Mouse (Mus musculus): ENCODE measurements around the gene Mrpl52. TPM values are rescaled to one million over a fixed set of nuclear protein-coding genes. Genes with fewer than 3 reads are reported as not detected.

The Mrpl52 gene
- polyA plus RNA-seq, 1 experiment from 2014 or later: 202 TPM

GRCm38 (mm10) chr14:54417623-54418081, 9.1 kb upstream of the Mrpl52 start, which contains the start of gene Slc7a7:
Gene Slc7a7 (minus strand): TSS chr14:54417780.
- 10% methylated on average over 19 of the region's 19 CpGs for WGBS
- Histone ChIP-seq H3K27me3 (ENCODE audit: insufficient read depth, low read length) (no peaks in the 10 kb centered on the region), H3K9me3 (ENCODE audit: low read length) (no peaks in the 10 kb centered on the region), H3K9ac (replicated peaks; ENCODE audit: low read length) (peak within 1 kb of the TSS; percentile 51; the same call in 1 of the 2 replicates), H3K36me3 (ENCODE audit: insufficient read depth, low read length) (no peaks in the 10 kb centered on the region), H3K4me3 (ENCODE audit: low read length) (peak within 1 kb of the TSS; percentile 20), H3K4me2 (replicated peaks; ENCODE audit: low read depth, low read length) (peak within 1 kb of the TSS; percentile 36), H3K27ac (ENCODE audit: low read length) (no peak within 1 kb of the TSS), H3K4me1 (ENCODE audit: insufficient read depth, low read length) (peaks cover 27% of the 10 kb centered on the region)
- peak; percentile 43 for ATAC-seq (ENCODE audit: low FRiP score, low TSS enrichment)

- no peaks in the 10 kb centered on the region for H3K36me3 ChIP-seq (ENCODE audit: insufficient read depth, low read length)
- no peaks in the 10 kb centered on the region for H3K9me3 ChIP-seq (ENCODE audit: low read length)
- H3K27ac ChIP-seq (ENCODE audit: low read length): no peak overlapping the region
- H3K4me1 ChIP-seq (ENCODE audit: insufficient read depth, low read length): peaks cover 12% of the 10 kb centered on the region; the same call in 1 of the 2 replicates
- no peak overlapping the region for H3K4me3 ChIP-seq (ENCODE audit: low read length)
- no peak for ATAC-seq (ENCODE audit: low FRiP score, low TSS enrichment)
- no peak overlapping the region for H3K4me2 ChIP-seq (replicated peaks; ENCODE audit: low read depth, low read length)
- H3K27me3 ChIP-seq (ENCODE audit: insufficient read depth, low read length): no peaks in the 10 kb centered on the region
- H3K9ac ChIP-seq (replicated peaks; ENCODE audit: low read length): no peak overlapping the region
- WGBS: 85% methylated on average over 2 of the region's 2 CpGs
Measured at GRCm38 (mm10) chr14:54421014-54421413, 5.7 kb upstream of the Mrpl52 start.

GRCm38 (mm10) chr14:54423406-54423805, 3.3 kb upstream of the Mrpl52 start:
- H3K9me3 ChIP-seq (ENCODE audit: low read length): no peaks in the 10 kb centered on the region
- no peak overlapping the region for H3K4me3 ChIP-seq (ENCODE audit: low read length)
- no peak for ATAC-seq (ENCODE audit: low FRiP score, low TSS enrichment)
- H3K9ac ChIP-seq (replicated peaks; ENCODE audit: low read length): no peak overlapping the region
- H3K27me3 ChIP-seq (ENCODE audit: insufficient read depth, low read length): no peaks in the 10 kb centered on the region
- no peak overlapping the region for H3K4me2 ChIP-seq (replicated peaks; ENCODE audit: low read depth, low read length)
- no peak overlapping the region for H3K27ac ChIP-seq (ENCODE audit: low read length)
- WGBS: 63% methylated on average over 5 of the region's 5 CpGs
- no peaks in the 10 kb centered on the region for H3K36me3 ChIP-seq (ENCODE audit: insufficient read depth, low read length)
- H3K4me1 ChIP-seq (ENCODE audit: insufficient read depth, low read length): peaks cover 6% of the 10 kb centered on the region; the same call in 1 of the 2 replicates

- no peak overlapping the region for H3K4me3 ChIP-seq (ENCODE audit: low read length)
- no peak overlapping the region for H3K9ac ChIP-seq (replicated peaks; ENCODE audit: low read length)
- 0 out of 2 replicates have a peak, but pooled peaks cover 9% of the 10 kb centered on the region for H3K36me3 ChIP-seq (ENCODE audit: insufficient read depth, low read length)
- no peak overlapping the region for H3K4me2 ChIP-seq (replicated peaks; ENCODE audit: low read depth, low read length)
- no peaks in the 10 kb centered on the region for H3K27me3 ChIP-seq (ENCODE audit: insufficient read depth, low read length)
- ATAC-seq (ENCODE audit: low FRiP score, low TSS enrichment): no peak
- H3K27ac ChIP-seq (ENCODE audit: low read length): no peak overlapping the region
- no peaks in the 10 kb centered on the region for H3K9me3 ChIP-seq (ENCODE audit: low read length)
- peaks cover 12% of the 10 kb centered on the region for H3K4me1 ChIP-seq (ENCODE audit: insufficient read depth, low read length)
- 85% methylated on average over 1 of the region's 1 CpGs for WGBS
Measured at GRCm38 (mm10) chr14:54424634-54425033, 2.1 kb upstream of the Mrpl52 start.

DNA sequence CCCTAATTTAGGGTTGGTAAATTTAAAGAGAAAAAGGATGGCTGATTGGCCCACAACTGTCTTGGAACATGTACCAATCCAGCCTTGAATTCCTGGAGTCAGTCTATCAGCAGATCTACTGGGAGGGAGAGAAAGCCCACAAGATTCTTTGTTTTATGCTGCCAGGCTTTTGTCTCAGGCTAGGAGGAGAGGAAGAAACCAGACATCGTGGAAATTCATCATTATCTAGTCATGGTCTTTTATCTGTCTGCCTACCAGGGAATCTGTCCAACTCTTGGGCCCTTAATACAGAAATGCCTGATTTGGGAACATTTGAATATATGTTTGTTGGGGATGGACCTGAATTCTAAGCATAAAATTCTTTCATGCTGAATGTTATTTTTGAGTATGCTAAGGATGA, 1.2 kb upstream of the Mrpl52 start:
- H3K36me3 ChIP-seq (ENCODE audit: insufficient read depth, low read length): 0 out of 2 replicates have a peak, but pooled peaks cover 9% of the 10 kb centered on the region
- H3K27me3 ChIP-seq (ENCODE audit: insufficient read depth, low read length): no peaks in the 10 kb centered on the region
- no peak overlapping the region for H3K4me3 ChIP-seq (ENCODE audit: low read length)
- H3K9me3 ChIP-seq (ENCODE audit: low read length): no peaks in the 10 kb centered on the region
- H3K4me1 ChIP-seq (ENCODE audit: insufficient read depth, low read length): peaks cover 21% of the 10 kb centered on the region
- no peak for ATAC-seq (ENCODE audit: low FRiP score, low TSS enrichment)
- WGBS: 90% methylated on average over 1 of the region's 1 CpGs
- H3K27ac ChIP-seq (ENCODE audit: low read length): no peak overlapping the region
- peak overlapping the region; percentile 73; the same call in 1 of the 2 replicates for H3K4me2 ChIP-seq (replicated peaks; ENCODE audit: low read depth, low read length)
- H3K9ac ChIP-seq (replicated peaks; ENCODE audit: low read length): no peak overlapping the region

DNA sequence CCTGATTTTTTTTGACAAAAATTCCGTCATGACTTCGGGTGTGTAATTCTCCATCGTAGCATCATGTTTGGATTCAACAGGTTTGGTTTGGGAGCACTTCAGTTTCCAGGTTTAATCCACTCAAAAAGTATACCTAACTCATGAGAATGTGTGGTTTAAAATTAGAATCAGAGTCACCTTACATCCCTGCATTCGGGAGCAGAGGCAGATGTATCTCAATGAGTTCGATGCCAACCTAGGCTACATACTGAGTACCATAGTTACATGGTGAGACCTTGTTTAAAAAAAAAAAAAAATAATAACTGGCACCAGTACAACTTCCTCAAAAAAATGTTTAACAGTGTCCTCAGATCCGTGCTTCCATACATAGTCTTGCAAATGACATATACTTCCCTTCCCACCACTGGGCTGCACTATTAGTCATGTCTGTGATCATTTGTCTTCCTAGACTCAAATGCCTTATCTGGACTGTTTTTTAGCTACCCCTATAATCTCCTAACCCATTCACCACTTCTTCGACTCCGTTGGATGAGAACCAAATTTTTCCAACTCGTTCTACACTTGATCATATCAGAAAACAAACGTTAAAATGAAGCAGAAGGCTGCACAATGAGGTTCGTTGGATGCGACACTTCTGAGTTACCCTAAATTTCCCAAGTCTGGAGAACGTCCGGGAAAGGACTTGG, 563 bp upstream of the Mrpl52 start:
- no peaks in the 10 kb centered on the region for H3K9me3 ChIP-seq (ENCODE audit: low read length)
- peak overlapping the region; percentile 91 for H3K27ac ChIP-seq (ENCODE audit: low read length)
- WGBS: 33% methylated on average over 14 of the region's 14 CpGs
- H3K4me1 ChIP-seq (ENCODE audit: insufficient read depth, low read length): peaks cover 26% of the 10 kb centered on the region
- peak overlapping the region; percentile 91 for H3K9ac ChIP-seq (replicated peaks; ENCODE audit: low read length)
- peak overlapping the region; percentile 85 for H3K4me3 ChIP-seq (ENCODE audit: low read length)
- ATAC-seq (ENCODE audit: low FRiP score, low TSS enrichment): peak; percentile 36; the same call in 1 of the 2 replicates
- H3K36me3 ChIP-seq (ENCODE audit: insufficient read depth, low read length): 0 out of 2 replicates have a peak, but pooled peaks cover 9% of the 10 kb centered on the region
- peak overlapping the region; percentile 73 for H3K4me2 ChIP-seq (replicated peaks; ENCODE audit: low read depth, low read length)
- no peaks in the 10 kb centered on the region for H3K27me3 ChIP-seq (ENCODE audit: insufficient read depth, low read length)

DNA sequence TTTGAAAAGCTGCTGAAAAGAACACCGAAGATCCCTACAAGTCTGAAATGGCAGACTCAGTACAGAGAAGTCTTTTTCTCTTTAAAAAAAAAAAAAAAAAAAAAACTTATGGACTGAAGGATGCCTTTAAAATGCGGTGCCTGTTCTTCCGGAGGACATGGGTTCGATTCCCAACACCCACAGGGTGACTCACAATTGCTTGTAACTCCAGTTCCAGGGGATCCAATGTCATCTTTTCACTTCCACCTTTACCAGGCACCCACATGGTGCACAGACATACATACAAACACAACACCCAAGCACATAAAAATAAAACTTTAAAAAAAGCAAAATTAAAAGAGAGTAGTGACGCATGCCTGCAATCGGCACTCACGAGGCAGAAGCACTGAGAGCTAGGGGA, 987 bp downstream of the Mrpl52 start:
- Histone ChIP-seq H3K9me3 (ENCODE audit: low read length) (no peaks in the 10 kb centered on the region), H3K36me3 (ENCODE audit: insufficient read depth, low read length) (0 out of 2 replicates have a peak, but pooled peaks cover 9% of the 10 kb centered on the region), H3K4me3 (ENCODE audit: low read length) (peak overlapping the region; percentile 85), H3K4me2 (replicated peaks; ENCODE audit: low read depth, low read length) (peak overlapping the region; percentile 73), H3K4me1 (ENCODE audit: insufficient read depth, low read length) (peaks cover 26% of the 10 kb centered on the region), H3K9ac (replicated peaks; ENCODE audit: low read length) (no peak overlapping the region), H3K27ac (ENCODE audit: low read length) (no peak overlapping the region), H3K27me3 (ENCODE audit: insufficient read depth, low read length) (no peaks in the 10 kb centered on the region)
- ATAC-seq (ENCODE audit: low FRiP score, low TSS enrichment): no peak
- WGBS: 91% methylated on average over 7 of the region's 7 CpGs

- no peak for ATAC-seq (ENCODE audit: low FRiP score, low TSS enrichment)
- H3K9me3 ChIP-seq (ENCODE audit: low read length): no peaks in the 10 kb centered on the region
- H3K36me3 ChIP-seq (ENCODE audit: insufficient read depth, low read length): 0 out of 2 replicates have a peak, but pooled peaks cover 9% of the 10 kb centered on the region
- peaks cover 29% of the 10 kb centered on the region for H3K4me1 ChIP-seq (ENCODE audit: insufficient read depth, low read length)
- WGBS: 82% methylated on average over 5 of the region's 5 CpGs
- H3K9ac ChIP-seq (replicated peaks; ENCODE audit: low read length): no peak overlapping the region
- no peaks in the 10 kb centered on the region for H3K27me3 ChIP-seq (ENCODE audit: insufficient read depth, low read length)
- no peak overlapping the region for H3K4me2 ChIP-seq (replicated peaks; ENCODE audit: low read depth, low read length)
- no peak overlapping the region for H3K27ac ChIP-seq (ENCODE audit: low read length)
- no peak overlapping the region for H3K4me3 ChIP-seq (ENCODE audit: low read length)
Measured at GRCm38 (mm10) chr14:54428421-54428820, 1.7 kb downstream of the Mrpl52 start.

DNA sequence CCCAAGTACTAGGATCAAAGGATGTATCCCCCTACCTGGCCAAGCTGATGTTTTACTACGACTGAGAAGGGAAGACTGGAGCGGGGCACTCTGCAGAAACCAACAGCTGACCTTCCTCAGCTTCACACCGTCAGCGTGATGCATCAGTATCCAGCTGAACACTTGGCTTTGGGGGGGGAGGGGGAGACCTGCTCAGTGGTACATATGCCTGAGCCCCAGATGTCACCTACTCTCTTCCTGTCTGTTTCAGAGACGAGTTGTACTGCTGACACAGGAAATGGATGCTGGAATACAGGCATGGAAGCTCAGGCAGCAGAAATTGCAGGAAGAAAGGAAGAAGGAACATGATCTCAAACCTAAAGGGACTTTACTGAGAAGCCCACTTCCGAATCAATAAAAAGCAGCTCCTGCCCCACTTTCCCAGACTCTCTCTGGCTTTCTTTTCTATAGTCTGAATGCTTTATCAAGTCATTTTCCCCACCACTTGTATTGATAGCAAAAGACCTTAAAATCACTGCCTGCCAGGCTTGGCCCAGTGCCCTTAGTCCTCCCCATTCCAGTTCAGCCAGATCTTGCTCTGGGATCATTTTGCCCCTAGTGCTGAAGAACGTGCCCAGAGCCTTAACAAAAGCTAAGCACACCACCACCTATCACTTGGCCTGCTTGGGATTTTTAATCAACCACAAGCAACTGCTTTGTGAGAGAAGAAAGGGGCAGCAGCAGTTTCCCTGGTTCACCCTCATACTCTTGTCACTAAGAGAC, 2.8 kb downstream of the Mrpl52 start:
- H3K9ac ChIP-seq (replicated peaks; ENCODE audit: low read length): peak overlapping the region; percentile 97; the same call in 1 of the 2 replicates

More for the DNA sequence above, 2.8 kb downstream of the Mrpl52 start:
- peak overlapping the region; percentile 96 for H3K27ac ChIP-seq (ENCODE audit: low read length)
- H3K4me1 ChIP-seq (ENCODE audit: insufficient read depth, low read length): peaks cover 40% of the 10 kb centered on the region
- H3K4me2 ChIP-seq (replicated peaks; ENCODE audit: low read depth, low read length): peak overlapping the region; percentile 65; the same call in 1 of the 2 replicates
- H3K36me3 ChIP-seq (ENCODE audit: insufficient read depth, low read length): 0 out of 2 replicates have a peak, but pooled peaks cover 9% of the 10 kb centered on the region
- 43% methylated on average over 7 of the region's 7 CpGs for WGBS
- H3K4me3 ChIP-seq (ENCODE audit: low read length): 0 out of 2 replicates have a peak overlapping the region, but pooled peaks have one; percentile 80
- no peak for ATAC-seq (ENCODE audit: low FRiP score, low TSS enrichment)
- no peaks in the 10 kb centered on the region for H3K27me3 ChIP-seq (ENCODE audit: insufficient read depth, low read length)
- H3K9me3 ChIP-seq (ENCODE audit: low read length): no peaks in the 10 kb centered on the region

Measured in kidney, embryonic 16.5 days (tissue).